Mouse (Mus musculus): ENCODE data around the gene Osbpl5. TPM values are rescaled to one million over a fixed set of nuclear protein-coding genes. Genes with fewer than 3 reads are reported as not detected.

The Osbpl5 gene
- polyA plus RNA-seq, 1 experiment, result 31.2 TPM

- H3K36me3 ChIP-seq (ENCODE audit: control insufficient read depth, insufficient read depth, low read length), result no peaks in the 10 kb centered on the region
- 74% methylated on average over 9 of the region's 9 CpGs for WGBS
- no peak overlapping the region for H3K27ac ChIP-seq (ENCODE audit: insufficient read depth, low read length)
- no peaks in the 10 kb centered on the region for H3K27me3 ChIP-seq (ENCODE audit: control insufficient read depth, insufficient read depth, low read length)
- H3K4me3 ChIP-seq (ENCODE audit: extremely low read depth, insufficient read depth, insufficient read length), result no peak overlapping the region
- DNase-seq (ENCODE audit: low read depth in 1 of 2, low spot score in 2 of 2), result no peak
- TF ChIP-seq POLR2A (IDR thresholded peaks at IDR 0.05; ENCODE audit: low read depth, low read length), result no peak
- TF ChIP-seq CTCF (IDR thresholded peaks at IDR 0.05; ENCODE audit: extremely low read depth, insufficient read depth, insufficient read length, insufficient replicate concordance), result no peak
- H3K4me1 ChIP-seq (ENCODE audit: control insufficient read depth, insufficient read depth, insufficient read length), result no peaks in the 10 kb centered on the region
Measured at GRCm38 (mm10) chr7:143755357-143756124, 1.2 kb downstream of the Osbpl5 start.

DNA sequence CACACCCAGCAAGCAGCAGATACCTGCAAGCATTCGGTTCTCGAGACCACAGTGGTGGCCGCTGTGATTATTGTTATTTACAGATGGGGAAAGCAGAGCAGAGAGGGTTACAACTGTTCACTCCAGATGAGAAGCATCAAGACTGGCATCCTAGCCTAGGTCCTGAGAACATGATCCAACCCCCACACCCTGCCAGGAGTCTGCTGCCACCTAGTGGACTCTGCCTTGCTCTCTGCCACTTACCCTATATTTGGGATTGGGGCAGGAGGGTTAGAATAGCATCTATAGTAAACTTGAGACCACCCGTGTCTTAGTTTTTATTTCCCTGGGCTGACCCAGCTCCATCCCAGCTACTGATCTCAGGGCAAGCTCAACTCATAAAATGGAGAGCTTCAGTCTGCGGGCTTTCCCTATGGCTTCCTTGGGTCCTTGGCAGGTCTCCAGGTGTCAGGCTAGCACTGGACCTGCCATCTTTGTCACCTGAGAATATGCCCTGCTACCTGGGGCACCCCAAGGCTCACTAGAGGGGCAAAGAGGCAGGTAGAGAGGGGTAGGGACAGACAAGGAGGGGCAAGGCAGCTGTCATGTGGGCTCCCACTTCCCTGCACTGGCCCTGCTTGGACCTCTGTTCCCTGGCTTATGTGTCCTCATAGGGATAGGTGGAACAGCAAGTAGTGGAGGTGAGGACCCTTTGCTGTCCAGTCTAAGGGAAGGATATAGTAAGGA, 2.6 kb downstream of the Osbpl5 start:
- Histone ChIP-seq H3K4me3 (ENCODE audit: extremely low read depth, insufficient read depth, insufficient read length) (no peak overlapping the region), H3K27me3 (ENCODE audit: control insufficient read depth, insufficient read depth, low read length) (no peaks in the 10 kb centered on the region), H3K36me3 (ENCODE audit: control insufficient read depth, insufficient read depth, low read length) (no peaks in the 10 kb centered on the region), H3K27ac (ENCODE audit: insufficient read depth, low read length) (no peak overlapping the region), H3K4me1 (ENCODE audit: control insufficient read depth, insufficient read depth, insufficient read length) (no peaks in the 10 kb centered on the region)
- WGBS, result 56% methylated on average over 5 of the region's 5 CpGs
- TF ChIP-seq POLR2A (IDR thresholded peaks at IDR 0.05; ENCODE audit: low read depth, low read length) (no peak), CTCF (IDR thresholded peaks at IDR 0.05; ENCODE audit: extremely low read depth, insufficient read depth, insufficient read length, insufficient replicate concordance) (peak; percentile 82; the same call in 1 of the 2 replicates)
- DNase-seq (ENCODE audit: low read depth in 1 of 2, low spot score in 2 of 2), result peak; percentile 27 to 61

- no peak overlapping the region for H3K27ac ChIP-seq (ENCODE audit: insufficient read depth, low read length)
- DNase-seq (ENCODE audit: low read depth in 1 of 2, low spot score in 2 of 2), result no peak
- no peak overlapping the region for H3K4me3 ChIP-seq (ENCODE audit: extremely low read depth, insufficient read depth, insufficient read length)
- 95% methylated on average over 3 of the region's 3 CpGs for WGBS
- no peak for TF ChIP-seq CTCF (IDR thresholded peaks at IDR 0.05; ENCODE audit: extremely low read depth, insufficient read depth, insufficient read length, insufficient replicate concordance)
- TF ChIP-seq POLR2A (IDR thresholded peaks at IDR 0.05; ENCODE audit: low read depth, low read length), result no peak
- no peaks in the 10 kb centered on the region for H3K36me3 ChIP-seq (ENCODE audit: control insufficient read depth, insufficient read depth, low read length)
- H3K4me1 ChIP-seq (ENCODE audit: control insufficient read depth, insufficient read depth, insufficient read length), result no peaks in the 10 kb centered on the region
- no peaks in the 10 kb centered on the region for H3K27me3 ChIP-seq (ENCODE audit: control insufficient read depth, insufficient read depth, low read length)
Measured at GRCm38 (mm10) chr7:143752606-143753005, 4.2 kb downstream of the Osbpl5 start.

DNA sequence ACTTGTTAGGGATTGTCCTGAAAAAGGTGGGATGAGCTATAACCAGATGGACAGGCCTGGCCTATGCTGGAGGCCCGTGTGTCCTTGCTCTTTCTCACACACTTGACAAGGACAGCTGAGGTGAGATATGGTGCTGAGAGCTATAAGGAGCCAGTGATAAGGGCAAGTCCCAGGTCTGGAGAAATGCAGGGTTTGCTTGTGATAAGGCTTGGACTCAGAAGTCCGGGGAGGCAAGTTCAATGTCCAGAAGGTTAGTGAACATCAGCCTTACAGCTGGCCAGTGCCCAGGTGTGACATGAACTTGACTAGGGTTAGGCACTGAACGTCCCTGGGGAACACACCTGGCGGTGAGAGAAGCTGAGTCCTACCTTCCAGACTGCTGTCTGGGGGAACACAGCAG, 4.7 kb downstream of the Osbpl5 start:
- WGBS, result 77% methylated on average over 4 of the region's 4 CpGs
- H3K4me1 ChIP-seq (ENCODE audit: control insufficient read depth, insufficient read depth, insufficient read length), result no peaks in the 10 kb centered on the region
- no peaks in the 10 kb centered on the region for H3K27me3 ChIP-seq (ENCODE audit: control insufficient read depth, insufficient read depth, low read length)
- no peak for DNase-seq (ENCODE audit: low read depth in 1 of 2, low spot score in 2 of 2)
- no peak overlapping the region for H3K4me3 ChIP-seq (ENCODE audit: extremely low read depth, insufficient read depth, insufficient read length)
- no peak overlapping the region for H3K27ac ChIP-seq (ENCODE audit: insufficient read depth, low read length)
- TF ChIP-seq CTCF (IDR thresholded peaks at IDR 0.05; ENCODE audit: extremely low read depth, insufficient read depth, insufficient read length, insufficient replicate concordance), result no peak
- TF ChIP-seq POLR2A (IDR thresholded peaks at IDR 0.05; ENCODE audit: low read depth, low read length), result no peak
- no peaks in the 10 kb centered on the region for H3K36me3 ChIP-seq (ENCODE audit: control insufficient read depth, insufficient read depth, low read length)

GRCm38 (mm10) chr7:143751380-143751779, 5.4 kb downstream of the Osbpl5 start:
- no peaks in the 10 kb centered on the region for H3K27me3 ChIP-seq (ENCODE audit: control insufficient read depth, insufficient read depth, low read length)
- no peak overlapping the region for H3K27ac ChIP-seq (ENCODE audit: insufficient read depth, low read length)
- H3K4me3 ChIP-seq (ENCODE audit: extremely low read depth, insufficient read depth, insufficient read length), result no peak overlapping the region
- TF ChIP-seq POLR2A (IDR thresholded peaks at IDR 0.05; ENCODE audit: low read depth, low read length), result no peak
- no peak for TF ChIP-seq CTCF (IDR thresholded peaks at IDR 0.05; ENCODE audit: extremely low read depth, insufficient read depth, insufficient read length, insufficient replicate concordance)
- no peaks in the 10 kb centered on the region for H3K36me3 ChIP-seq (ENCODE audit: control insufficient read depth, insufficient read depth, low read length)
- H3K4me1 ChIP-seq (ENCODE audit: control insufficient read depth, insufficient read depth, insufficient read length), result no peaks in the 10 kb centered on the region
- no peak for DNase-seq (ENCODE audit: low read depth in 1 of 2, low spot score in 2 of 2)
- WGBS, result 77% methylated on average over 1 of the region's 1 CpGs

DNA sequence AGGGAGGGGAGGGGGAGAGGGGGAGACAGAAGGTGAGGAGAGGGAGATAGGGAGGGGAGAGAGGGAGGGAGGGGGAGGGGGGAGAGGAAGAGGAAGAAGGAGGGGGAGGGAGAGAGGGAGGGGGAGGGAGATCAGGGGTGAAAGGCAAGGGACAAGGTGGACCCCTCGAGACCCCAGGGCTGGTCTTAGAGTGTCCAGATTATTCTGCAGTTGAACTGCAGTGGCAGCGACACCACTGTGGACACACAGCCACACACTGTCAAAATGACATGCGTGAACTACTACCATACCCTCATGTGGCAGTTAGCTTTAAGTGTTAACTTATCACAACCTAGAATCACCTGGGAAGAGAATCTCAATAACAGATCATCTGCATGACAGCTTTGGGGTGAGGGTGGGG, 7.7 kb downstream of the Osbpl5 start:
- WGBS, result 78% methylated on average over 3 of the region's 3 CpGs
- TF ChIP-seq POLR2A (IDR thresholded peaks at IDR 0.05; ENCODE audit: low read depth, low read length) (no peak), CTCF (IDR thresholded peaks at IDR 0.05; ENCODE audit: extremely low read depth, insufficient read depth, insufficient read length, insufficient replicate concordance) (no peak)
- H3K4me3 ChIP-seq (ENCODE audit: extremely low read depth, insufficient read depth, insufficient read length), result no peak overlapping the region
- H3K27ac ChIP-seq (ENCODE audit: insufficient read depth, low read length), result no peak overlapping the region
- H3K4me1 ChIP-seq (ENCODE audit: control insufficient read depth, insufficient read depth, insufficient read length), result no peaks in the 10 kb centered on the region
- no peaks in the 10 kb centered on the region for H3K27me3 ChIP-seq (ENCODE audit: control insufficient read depth, insufficient read depth, low read length)
- H3K36me3 ChIP-seq (ENCODE audit: control insufficient read depth, insufficient read depth, low read length), result no peaks in the 10 kb centered on the region
- no peak for DNase-seq (ENCODE audit: low read depth in 1 of 2, low spot score in 2 of 2)
